Mouse (Mus musculus): ENCODE measurements around the gene Igf2r. TPM values are rescaled to one million over a fixed set of nuclear protein-coding genes. Genes with fewer than 3 reads are reported as not detected.

Gene Igf2r
- total RNA-seq (2018; cell fraction: chromatin; rRNA removed), result 100 to 1,000 TPM in 9 of 26 experiments, 10 to 100 TPM in 17; 25.8 to 237 (median 74.8) TPM
- 100 to 1,000 TPM in 2 of 26 experiments, 10 to 100 TPM in 24; 24.6 to 128 (median 57.7) TPM for total RNA-seq (2018; cell fraction: cytosol; rRNA removed)
- total RNA-seq (2018; cell fraction: nucleus; rRNA removed), result 100 to 1,000 TPM in 17 of 26 experiments, 10 to 100 TPM in 9; 57.0 to 215 (median 111) TPM
- polyA plus RNA-seq (2018), result 44.5 to 77.5 TPM (median 67.5 TPM) in 3 replicates

DNA sequence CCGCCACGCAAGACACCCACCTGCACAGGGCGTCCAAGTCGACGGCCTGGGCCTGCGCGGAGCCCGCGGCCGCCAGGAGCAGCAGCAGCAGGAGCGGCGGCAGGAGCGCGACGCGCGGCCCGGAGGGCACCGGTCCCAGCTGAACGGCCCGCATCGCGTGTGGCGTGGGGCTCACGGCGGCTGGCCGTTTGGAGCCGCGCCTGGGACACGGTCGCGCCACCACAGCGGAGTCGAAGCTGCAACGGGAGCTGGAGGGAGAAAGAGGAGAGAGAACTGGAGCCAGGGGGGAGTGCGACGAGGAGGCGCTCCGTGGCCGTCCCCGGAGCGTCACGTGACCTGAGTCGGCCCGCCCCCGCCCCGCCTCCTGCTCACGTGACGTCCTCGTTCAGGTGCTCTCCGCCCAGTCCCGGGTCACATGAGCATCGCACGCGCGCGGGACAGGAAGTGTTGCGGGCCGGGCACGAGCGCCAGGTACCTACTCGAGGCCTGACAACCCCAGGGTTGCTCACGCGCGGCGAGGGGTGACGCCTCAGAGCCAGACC lies at the start of gene Igf2r:
Gene Igf2r (minus strand): TSS at position 285 of the 542 bp plus-strand sequence.
- Histone ChIP-seq H3K36me3 (ENCODE audit: inconsistent target) (no peaks in the 10 kb centered on the region), H3K79me2 (ENCODE audit: inconsistent target) (peaks cover 40% of the 10 kb centered on the region), H3K27ac (no peak within 1 kb of the TSS), H3K4me3 (ENCODE audit: inconsistent target) (peak within 1 kb of the TSS; percentile 34)
- WGBS (ENCODE audit: missing documents), result 38% methylated on average over 45 of the region's 67 CpGs

DNA sequence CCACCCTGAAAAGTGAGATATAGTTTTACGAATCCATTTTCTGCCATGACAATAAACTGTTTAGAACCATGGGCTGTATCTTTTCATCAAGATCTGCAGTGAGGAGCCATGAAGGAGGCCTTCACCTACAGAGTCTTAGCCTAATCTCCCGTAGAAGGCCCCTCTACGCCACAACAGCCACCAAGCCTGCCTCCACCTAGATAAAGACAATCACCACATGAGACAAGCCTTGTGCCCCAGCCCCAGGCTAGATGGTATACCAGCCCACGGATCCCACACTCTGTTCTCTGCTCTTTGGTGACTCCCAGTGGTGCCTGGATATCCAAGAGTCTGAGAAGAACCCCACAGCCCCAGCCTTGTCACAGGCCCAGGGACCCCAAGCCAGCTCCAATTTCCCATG lies 46.4 kb upstream of the Igf2r start:
- WGBS (ENCODE audit: missing documents), result 95% methylated on average over 4 of the region's 4 CpGs
- H3K36me3 ChIP-seq (ENCODE audit: inconsistent target), result no peaks in the 10 kb centered on the region
- no peak overlapping the region for H3K27ac ChIP-seq

DNA sequence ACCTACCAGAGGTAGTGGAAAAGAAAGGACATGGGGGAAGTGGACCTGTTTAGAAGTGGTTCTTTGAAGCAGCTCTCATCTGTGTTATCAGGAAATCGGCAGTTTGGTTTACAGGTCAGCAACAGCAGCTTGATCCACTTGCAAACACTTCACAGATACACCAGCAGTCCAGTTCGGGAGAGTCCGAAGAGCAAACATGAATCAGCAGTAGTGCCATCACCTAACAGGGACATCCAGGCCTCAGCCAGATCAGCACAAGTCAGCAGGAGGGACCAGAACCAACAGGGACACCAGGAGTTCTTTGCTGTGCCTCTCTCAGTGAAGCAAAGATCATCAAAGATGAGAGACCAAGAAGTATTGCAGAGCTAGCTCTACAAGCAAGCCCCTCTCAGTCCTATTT lies 45.0 kb upstream of the Igf2r start:
- Histone ChIP-seq H3K27ac (no peak overlapping the region), H3K79me2 (ENCODE audit: inconsistent target) (no peaks in the 10 kb centered on the region), H3K4me3 (ENCODE audit: inconsistent target) (no peak overlapping the region), H3K36me3 (ENCODE audit: inconsistent target) (no peaks in the 10 kb centered on the region)
- WGBS (ENCODE audit: missing documents), result 87% methylated on average over 3 of the region's 3 CpGs

More for the DNA sequence above, 46.4 kb upstream of the Igf2r start:
- no peak overlapping the region for H3K4me3 ChIP-seq (ENCODE audit: inconsistent target)
- H3K79me2 ChIP-seq (ENCODE audit: inconsistent target), result no peaks in the 10 kb centered on the region

DNA sequence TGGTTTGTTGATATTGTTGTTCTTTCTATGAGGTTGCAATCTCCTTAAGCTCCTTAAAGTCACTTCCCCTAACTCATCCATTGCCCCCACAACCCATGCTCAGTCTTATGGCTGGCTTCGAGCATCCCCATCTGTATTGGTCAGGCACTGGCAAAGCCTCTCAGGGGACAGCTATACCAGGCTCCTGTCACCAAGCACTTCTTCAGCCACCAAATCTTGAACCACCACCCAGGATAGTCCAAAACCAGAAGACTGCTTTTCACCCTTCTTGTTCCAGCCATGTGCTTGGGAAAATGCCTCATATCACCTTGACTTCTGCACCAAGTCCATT lies 41.5 kb upstream of the Igf2r start:
- no peak overlapping the region for H3K4me3 ChIP-seq (ENCODE audit: inconsistent target)
- H3K27ac ChIP-seq, result no peak overlapping the region
- no peaks in the 10 kb centered on the region for H3K36me3 ChIP-seq (ENCODE audit: inconsistent target)
- WGBS (ENCODE audit: missing documents), result 100% methylated on average over 1 of the region's 1 CpGs
- no peaks in the 10 kb centered on the region for H3K79me2 ChIP-seq (ENCODE audit: inconsistent target)

DNA sequence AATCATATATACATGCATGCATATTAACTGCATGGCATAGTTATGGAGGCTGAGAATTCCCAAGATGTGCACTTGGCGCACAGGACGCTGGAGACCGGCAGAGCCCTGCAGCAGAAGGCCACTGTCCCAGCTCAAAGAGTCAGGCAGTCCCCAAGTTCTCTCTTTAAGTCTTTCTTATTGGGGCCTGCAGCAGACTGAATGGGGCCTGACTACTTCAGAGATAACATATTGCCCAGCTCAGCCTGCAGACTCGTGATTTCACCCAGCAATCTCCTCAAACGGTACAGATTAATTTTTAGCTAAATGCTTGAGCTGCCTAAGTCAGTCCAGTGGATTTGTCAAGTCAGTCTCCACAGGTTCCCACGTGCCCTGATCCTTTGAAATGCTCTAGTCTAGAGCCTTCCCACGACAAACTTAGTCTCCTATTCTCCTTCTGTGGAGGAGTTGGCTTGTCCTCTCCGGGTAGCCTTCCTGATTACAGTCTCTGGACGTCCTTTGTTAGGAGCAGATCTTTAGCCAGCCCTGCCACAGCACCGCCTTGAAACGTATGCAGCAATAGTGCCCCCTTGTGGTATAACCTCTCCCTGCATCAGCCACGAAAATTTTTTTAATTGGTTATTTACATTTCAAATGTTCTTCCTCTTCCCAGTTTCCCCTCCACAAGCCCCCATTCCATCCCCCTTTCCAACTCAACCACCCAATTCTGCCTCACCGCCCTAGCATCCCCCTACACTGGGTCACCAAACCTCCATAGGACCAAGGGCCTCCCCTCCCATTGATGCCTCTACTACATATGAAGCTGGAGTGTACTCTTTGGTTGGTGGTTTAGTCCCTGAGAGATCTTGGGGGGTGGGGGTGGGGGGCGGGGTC lies 40.9 kb upstream of the Igf2r start:
- H3K27ac ChIP-seq, result no peak overlapping the region

DNA sequence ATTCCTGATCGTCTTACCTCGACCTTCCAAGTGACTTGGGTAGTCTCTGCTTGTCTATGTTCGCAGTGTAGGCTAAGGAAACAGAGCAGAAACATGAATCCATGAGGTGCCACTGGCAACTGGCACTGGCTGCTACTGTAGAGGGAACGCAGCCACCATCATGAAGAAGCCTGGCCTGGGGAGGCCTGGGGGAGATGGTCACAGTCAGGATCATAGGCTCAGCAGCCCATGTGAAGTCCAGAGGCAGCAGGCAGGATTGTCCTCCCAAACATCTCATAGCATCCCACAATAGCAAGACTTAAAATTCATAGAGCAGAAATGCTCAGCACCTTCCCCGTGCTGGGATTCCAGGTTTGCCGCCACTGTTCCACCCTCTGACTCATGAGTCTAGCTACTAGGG lies 39.4 kb upstream of the Igf2r start:
- no peaks in the 10 kb centered on the region for H3K79me2 ChIP-seq (ENCODE audit: inconsistent target)
- H3K4me3 ChIP-seq (ENCODE audit: inconsistent target), result no peak overlapping the region
- H3K36me3 ChIP-seq (ENCODE audit: inconsistent target), result no peaks in the 10 kb centered on the region
- WGBS (ENCODE audit: missing documents), result 92% methylated on average over 6 of the region's 6 CpGs
- H3K27ac ChIP-seq, result no peak overlapping the region

More for the DNA sequence above, 40.9 kb upstream of the Igf2r start:
- H3K36me3 ChIP-seq (ENCODE audit: inconsistent target), result no peaks in the 10 kb centered on the region
- H3K4me3 ChIP-seq (ENCODE audit: inconsistent target), result no peak overlapping the region
- H3K79me2 ChIP-seq (ENCODE audit: inconsistent target), result no peaks in the 10 kb centered on the region
- 32% methylated on average over 13 of the region's 14 CpGs for WGBS (ENCODE audit: missing documents)

DNA sequence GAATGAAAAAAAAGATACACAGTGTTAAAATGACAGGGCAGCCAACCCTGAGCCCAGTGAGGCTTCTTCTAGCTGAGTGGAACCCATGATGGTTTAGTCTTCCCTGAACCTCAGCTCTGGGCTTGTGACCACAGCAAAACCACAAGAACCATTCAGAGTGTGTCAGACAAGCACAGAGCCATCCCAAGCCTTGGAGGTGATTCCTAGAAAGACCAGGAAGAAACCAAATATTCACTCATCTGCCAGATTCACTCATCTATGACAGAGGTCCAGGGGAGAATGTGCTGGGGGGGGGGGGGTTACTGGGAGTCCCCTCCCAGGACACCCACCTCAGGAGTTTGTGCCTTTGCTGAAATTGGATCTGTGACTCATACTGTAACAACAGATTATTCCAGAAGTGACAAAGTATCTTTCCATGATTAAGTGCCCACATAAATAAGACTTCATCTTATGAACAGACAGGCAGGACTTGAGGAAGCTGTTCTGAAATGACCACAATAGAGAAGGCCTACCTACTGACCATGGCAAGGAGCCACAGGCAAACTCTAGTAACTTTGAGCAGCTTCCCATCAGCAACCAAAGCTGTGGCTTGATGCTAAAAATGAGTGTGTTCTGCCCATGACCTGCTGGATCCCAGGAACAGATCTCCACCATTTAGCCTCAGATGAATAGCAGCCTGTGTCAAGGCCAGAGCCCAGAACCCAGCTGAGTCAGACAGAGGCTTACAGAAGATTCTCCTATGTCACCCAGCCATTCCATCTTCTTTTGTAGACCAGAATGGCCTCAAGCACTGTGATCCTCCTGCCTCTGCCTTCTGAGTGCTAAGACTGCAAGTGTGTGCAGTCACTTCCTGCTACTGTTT lies 35.4 kb upstream of the Igf2r start:
- no peak overlapping the region for H3K27ac ChIP-seq
- no peak overlapping the region for H3K4me3 ChIP-seq (ENCODE audit: inconsistent target)
- H3K36me3 ChIP-seq (ENCODE audit: inconsistent target), result no peaks in the 10 kb centered on the region
- H3K79me2 ChIP-seq (ENCODE audit: inconsistent target), result no peaks in the 10 kb centered on the region

DNA sequence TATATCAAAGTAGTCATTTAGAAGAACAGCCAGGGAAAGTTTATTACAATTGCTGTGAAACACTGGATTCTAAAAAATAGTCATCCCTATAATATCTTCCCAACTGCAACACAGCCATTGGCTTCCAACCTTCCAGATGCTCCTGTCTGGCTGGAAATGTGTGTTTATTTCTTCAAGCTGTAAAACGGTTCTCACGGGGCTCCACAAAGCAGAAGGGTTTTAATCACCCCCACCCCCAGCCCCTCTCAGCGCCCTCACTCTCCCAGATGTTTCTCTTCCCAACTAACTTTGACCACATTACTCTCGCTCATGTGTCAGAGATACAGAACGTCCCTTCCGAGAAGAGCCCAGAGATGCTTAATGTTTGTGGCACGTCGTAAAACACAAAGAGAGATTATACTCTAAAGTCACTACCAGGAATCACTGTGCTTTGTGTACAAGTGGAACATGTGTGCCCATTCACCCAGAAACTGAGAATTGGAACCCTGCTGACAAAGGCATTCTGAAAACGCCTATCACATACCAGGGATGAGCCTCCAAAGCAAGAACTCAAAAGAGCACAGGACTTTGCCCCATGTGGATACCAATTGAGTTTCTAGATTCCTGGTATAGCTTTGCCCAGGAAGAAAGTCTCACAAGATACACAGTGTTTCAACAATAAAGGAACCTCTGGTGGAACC lies 32.5 kb upstream of the Igf2r start:
- 96% methylated on average over 9 of the region's 9 CpGs for WGBS (ENCODE audit: missing documents)
- no peaks in the 10 kb centered on the region for H3K79me2 ChIP-seq (ENCODE audit: inconsistent target)
- no peak overlapping the region for H3K4me3 ChIP-seq (ENCODE audit: inconsistent target)
- no peak overlapping the region for H3K27ac ChIP-seq
- H3K36me3 ChIP-seq (ENCODE audit: inconsistent target), result no peaks in the 10 kb centered on the region

DNA sequence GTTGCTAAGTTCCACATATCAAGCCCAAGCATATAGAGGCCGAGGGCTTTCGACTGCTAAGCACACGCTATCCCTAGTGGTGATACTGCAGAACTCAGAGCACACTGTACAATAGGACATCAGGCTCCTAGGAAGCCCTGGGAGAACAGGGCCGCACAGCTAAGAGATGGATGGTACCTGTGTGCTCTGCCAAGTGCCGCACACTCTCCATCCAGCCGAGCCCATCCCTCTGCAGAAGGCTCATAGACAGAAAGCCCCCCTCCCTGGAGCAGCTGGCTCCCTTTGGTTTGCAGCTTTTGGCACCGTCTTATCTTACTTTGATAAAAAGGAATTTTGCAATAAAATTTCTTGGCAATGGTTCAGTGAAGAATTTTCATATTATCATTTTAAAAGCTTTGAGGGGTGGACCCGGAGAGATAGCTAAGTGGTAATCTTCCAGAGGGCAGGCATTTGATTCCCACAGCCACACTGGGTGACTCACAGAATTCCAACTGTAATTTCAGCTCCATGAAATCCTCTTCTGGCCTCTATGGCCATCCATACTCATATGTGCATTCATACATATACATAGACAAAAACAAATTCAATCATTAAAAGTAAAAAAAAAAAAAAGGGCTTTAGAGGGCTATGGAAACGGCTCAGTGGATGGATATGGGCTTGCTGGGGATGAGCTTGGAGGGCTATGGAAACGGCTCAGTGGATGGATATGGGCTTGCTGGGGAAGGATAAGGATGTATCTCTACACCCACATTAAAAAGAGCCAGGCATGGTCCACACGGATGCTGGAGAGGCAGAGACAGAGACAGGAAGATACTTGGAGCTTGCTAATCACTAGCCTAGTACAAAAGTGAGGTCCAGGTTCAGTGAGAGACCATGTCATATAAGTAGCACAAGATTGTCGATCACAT lies 30.2 kb upstream of the Igf2r start:
- Histone ChIP-seq H3K27ac (no peak overlapping the region), H3K79me2 (ENCODE audit: inconsistent target) (no peaks in the 10 kb centered on the region), H3K36me3 (ENCODE audit: inconsistent target) (no peaks in the 10 kb centered on the region), H3K4me3 (ENCODE audit: inconsistent target) (no peak overlapping the region)
- 92% methylated on average over 12 of the region's 12 CpGs for WGBS (ENCODE audit: missing documents)

DNA sequence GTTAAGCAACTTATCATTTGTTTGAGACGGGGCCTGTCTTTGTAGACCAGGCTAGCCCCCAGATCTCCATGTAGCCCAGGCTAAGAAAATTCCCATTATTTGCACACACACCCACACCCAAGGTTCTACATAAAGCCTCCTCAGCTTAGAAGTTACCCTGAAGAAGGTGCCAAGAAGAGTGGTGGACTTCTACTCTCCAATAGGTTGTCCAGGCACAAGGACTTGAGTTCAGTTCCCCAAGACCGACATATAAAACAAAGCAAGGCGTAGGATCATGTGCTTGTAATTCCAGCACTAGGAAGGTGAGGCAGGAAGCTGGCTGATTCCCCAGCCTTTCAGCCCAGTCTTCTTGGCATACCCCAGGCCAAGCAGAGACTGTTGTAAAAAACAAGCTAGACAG lies 29.1 kb upstream of the Igf2r start:
- no peaks in the 10 kb centered on the region for H3K79me2 ChIP-seq (ENCODE audit: inconsistent target)
- 100% methylated on average over 3 of the region's 3 CpGs for WGBS (ENCODE audit: missing documents)
- no peaks in the 10 kb centered on the region for H3K36me3 ChIP-seq (ENCODE audit: inconsistent target)
- no peak overlapping the region for H3K4me3 ChIP-seq (ENCODE audit: inconsistent target)
- no peak overlapping the region for H3K27ac ChIP-seq

DNA sequence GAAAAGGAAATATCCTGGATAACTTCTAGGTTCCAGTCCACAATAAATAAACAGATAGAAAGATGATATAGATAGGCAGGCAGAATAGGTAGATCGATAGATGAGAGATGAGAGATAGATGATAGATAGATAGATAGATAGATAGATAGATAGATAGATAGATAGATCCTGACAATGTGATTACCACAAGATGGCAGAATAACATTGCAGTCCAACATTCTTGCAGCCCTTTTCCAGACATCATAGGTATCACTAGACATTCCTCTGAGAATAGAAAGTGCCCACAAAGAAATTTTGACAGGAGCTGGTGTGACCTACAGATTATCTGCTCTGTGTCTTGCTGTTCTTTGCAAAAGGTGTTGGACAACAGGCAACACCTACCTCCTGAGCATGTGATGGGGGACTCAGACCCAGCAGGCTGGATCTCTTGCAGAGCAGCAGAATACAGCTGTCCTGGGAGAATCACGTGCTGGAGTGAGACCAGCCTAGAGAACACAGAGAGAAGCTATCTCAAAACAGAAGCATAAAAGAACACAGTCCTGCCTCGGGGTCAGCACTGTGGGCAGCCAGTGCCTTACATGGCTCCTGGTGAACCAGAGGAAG lies 28.1 kb upstream of the Igf2r start:
- WGBS (ENCODE audit: missing documents), result 77% methylated on average over 3 of the region's 3 CpGs
- no peak overlapping the region for H3K27ac ChIP-seq
- H3K79me2 ChIP-seq (ENCODE audit: inconsistent target), result no peaks in the 10 kb centered on the region
- H3K36me3 ChIP-seq (ENCODE audit: inconsistent target), result no peaks in the 10 kb centered on the region
- no peak overlapping the region for H3K4me3 ChIP-seq (ENCODE audit: inconsistent target)

DNA sequence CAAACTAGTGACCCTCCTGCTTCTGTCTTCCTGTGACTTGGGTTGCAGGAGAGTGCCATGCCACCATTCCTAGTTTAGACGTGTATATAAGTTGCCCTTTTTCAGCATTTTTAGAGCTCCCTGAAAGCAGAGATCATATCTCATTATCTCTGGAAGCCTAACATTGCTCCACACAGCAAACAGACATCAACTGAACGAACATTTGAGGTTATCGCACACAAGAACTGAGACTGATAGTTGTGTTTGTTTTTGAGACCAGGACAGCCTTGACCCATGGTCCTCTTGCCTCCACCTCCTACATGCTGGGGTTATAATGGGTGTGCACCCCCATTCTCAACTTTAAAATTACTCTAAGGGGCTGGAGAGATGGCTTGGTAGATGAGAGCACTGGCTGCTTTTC lies 27.2 kb upstream of the Igf2r start:
- WGBS (ENCODE audit: missing documents), result 85% methylated on average over 3 of the region's 3 CpGs
- no peak overlapping the region for H3K4me3 ChIP-seq (ENCODE audit: inconsistent target)
- H3K27ac ChIP-seq, result no peak overlapping the region
- no peaks in the 10 kb centered on the region for H3K79me2 ChIP-seq (ENCODE audit: inconsistent target)
- no peaks in the 10 kb centered on the region for H3K36me3 ChIP-seq (ENCODE audit: inconsistent target)
